Mouse (Mus musculus) MEL (cell line): Measurements from ENCODE around the gene Lmx1a. TPM values are rescaled to one million over a fixed set of nuclear protein-coding genes. Genes with fewer than 3 reads are reported as not detected.

Source experiments
- DNase-seq: peaks from one replicate; pipeline ENCODE4 v3.0.0; 2011; ENCODE audit warnings: low read depth, low spot score
- H3K27ac ChIP-seq: 2 replicates; pipeline ENCODE4 v1.5.1; 2012; ENCODE audit warnings: low read depth, mild to moderate bottlenecking, control low read depth, low read length, moderate library complexity; ENCODE audit not compliant: control insufficient read depth
- H3K27me3 ChIP-seq, 2 experiments: fragments of 150-350 bp in 1 of 2; sonication (generic) in 1 of 2; 2 replicates each; pipeline ENCODE4 v1.6.1; 2012; ENCODE audit warnings: low read length in 2 of 2, mild to moderate bottlenecking in 2 of 2, improper control_type of control experiment in 1 of 2, moderate library complexity in 1 of 2; ENCODE audit not compliant: insufficient read depth in 2 of 2, control insufficient read depth in 1 of 2
- H3K36me3 ChIP-seq, 2 experiments: 2 replicates each; pipeline ENCODE4 v1.6.1; 2012 to 2014; ENCODE audit warnings: low read length in 2 of 2, improper control_type of control experiment in 1 of 2, inconsistent platforms in 1 of 2, mild to moderate bottlenecking in 1 of 2; ENCODE audit not compliant: insufficient read depth in 2 of 2, control insufficient read depth in 1 of 2
- H3K4me1 ChIP-seq, 2 experiments: fragments of 150-350 bp in 1 of 2; sonication (generic) in 1 of 2; 2 replicates each; pipeline ENCODE4 v1.6.1; 2012; ENCODE audit warnings: low read length in 2 of 2, improper control_type of control experiment in 1 of 2, mild to moderate bottlenecking in 1 of 2; ENCODE audit not compliant: insufficient read depth in 2 of 2, control insufficient read depth in 1 of 2
- H3K4me3 ChIP-seq, 2 experiments: fragments of 150-350 bp in 1 of 2; sonication (generic) in 1 of 2; 2 replicates each; pipeline ENCODE4 v1.5.1; 2012; ENCODE audit warnings: low read depth in 2 of 2, low read length in 2 of 2, mild to moderate bottlenecking in 2 of 2, moderate library complexity in 2 of 2, control low read depth in 1 of 2, improper control_type of control experiment in 1 of 2; ENCODE audit not compliant: control insufficient read depth in 1 of 2, insufficient read depth in 1 of 2
- H3K79me2 ChIP-seq: 2 replicates; pipeline ENCODE4 v1.6.1; 2012; ENCODE audit warnings: mild to moderate bottlenecking, low read length, moderate library complexity; ENCODE audit not compliant: control insufficient read depth, poor library complexity, insufficient read depth
- H3K9ac ChIP-seq: 2 replicates; pipeline ENCODE4 v1.6.1; 2012; ENCODE audit warnings: low read depth, mild to moderate bottlenecking, control low read depth, low read length, moderate library complexity; ENCODE audit not compliant: control insufficient read depth, poor library complexity, severe bottlenecking
- H3K9me3 ChIP-seq: fragments of 150-350 bp; sonication (generic); replicated peaks from 2 replicates; pipeline ENCODE4 v1.6.1; 2012; ENCODE audit warnings: mild to moderate bottlenecking, low read length, improper control_type of control experiment, moderate library complexity; ENCODE audit not compliant: insufficient read depth
- BHLHE40 ChIP-seq: IDR thresholded peaks from 2 replicates; pipeline ENCODE4 v1.6.1; 2012; ENCODE audit warnings: low read depth, mild to moderate bottlenecking, inconsistent platforms, low read length, improper control_type of control experiment, borderline replicate concordance
- CHD2 ChIP-seq: IDR thresholded peaks from 2 replicates; pipeline ENCODE4 v1.6.1; 2011; ENCODE audit warnings: low read length, improper control_type of control experiment
- CTCF ChIP-seq, 3 experiments: IDR thresholded peaks in 2 of 3; conservative IDR thresholded peaks in 1 of 3; 2 replicates each; pipeline ENCODE4 v1.5.1; 2011 to 2012; ENCODE audit warnings: low read length in 3 of 3, low read depth in 2 of 3, mild to moderate bottlenecking in 2 of 3, improper control_type of control experiment in 1 of 3, inconsistent platforms in 1 of 3, mixed read lengths in 1 of 3, moderate library complexity in 1 of 3; ENCODE audit not compliant: control insufficient read depth in 1 of 3, insufficient read depth in 1 of 3, poor library complexity in 1 of 3, severe bottlenecking in 1 of 3
- ELF1 ChIP-seq: IDR thresholded peaks from 2 replicates; pipeline ENCODE4 v1.6.1; 2014; ENCODE audit warnings: low read depth, mild to moderate bottlenecking, inconsistent platforms, low read length, improper control_type of control experiment, moderate library complexity
- ETS1 ChIP-seq: IDR thresholded peaks from 2 replicates; pipeline ENCODE4 v1.6.1; 2012; ENCODE audit warnings: low read depth, mild to moderate bottlenecking, inconsistent platforms, low read length, improper control_type of control experiment, moderate library complexity
- GATA1 ChIP-seq: IDR thresholded peaks from 2 replicates; pipeline ENCODE4 v1.6.1; 2011; ENCODE audit warnings: low read depth, low read length, improper control_type of control experiment
- MAX ChIP-seq: IDR thresholded peaks from 2 replicates; pipeline ENCODE4 v1.6.1; 2011; ENCODE audit warnings: low read length, improper control_type of control experiment
- MAZ ChIP-seq: IDR thresholded peaks from 2 replicates; pipeline ENCODE4 v1.6.1; 2012; ENCODE audit warnings: low read depth, mild to moderate bottlenecking, inconsistent platforms, low read length, improper control_type of control experiment
- MXI1 ChIP-seq: IDR thresholded peaks from 2 replicates; pipeline ENCODE4 v1.6.1; 2011; ENCODE audit warnings: mild to moderate bottlenecking, low read depth, low read length, improper control_type of control experiment
- MYB ChIP-seq: IDR thresholded peaks from 2 replicates; pipeline ENCODE4 v1.6.1; 2011; ENCODE audit warnings: mild to moderate bottlenecking, low read depth, low read length, improper control_type of control experiment
- NELFE ChIP-seq: IDR thresholded peaks from 2 replicates; pipeline ENCODE4 v1.6.1; 2011; ENCODE audit warnings: low read depth, low read length, improper control_type of control experiment
- NRF1 ChIP-seq: IDR thresholded peaks from 2 replicates; pipeline ENCODE4 v1.6.1; 2014; ENCODE audit warnings: low read depth, mild to moderate bottlenecking, inconsistent platforms, low read length, improper control_type of control experiment, moderate library complexity; ENCODE audit not compliant: poor library complexity, insufficient read depth, severe bottlenecking
- RAD21 ChIP-seq: IDR thresholded peaks from 2 replicates; pipeline ENCODE4 v1.6.1; 2011; ENCODE audit warnings: mild to moderate bottlenecking, low read depth, low read length, improper control_type of control experiment
- TAL1 ChIP-seq: IDR thresholded peaks from 2 replicates; pipeline ENCODE4 v1.6.1; 2012; ENCODE audit warnings: mild to moderate bottlenecking, inconsistent platforms, low read length, moderate library complexity, mixed read lengths
- TBP ChIP-seq: IDR thresholded peaks from 2 replicates; pipeline ENCODE4 v1.8.0; 2011; ENCODE audit warnings: low read depth, low read length, improper control_type of control experiment
- TCF12 ChIP-seq: IDR thresholded peaks from 2 replicates; pipeline ENCODE4 v1.6.1; 2014; ENCODE audit warnings: low read depth, mild to moderate bottlenecking, inconsistent platforms, low read length, improper control_type of control experiment, moderate library complexity
- USF1 ChIP-seq: IDR thresholded peaks from 2 replicates; pipeline ENCODE4 v1.6.1; 2014; ENCODE audit warnings: low read depth, mild to moderate bottlenecking, inconsistent platforms, low read length, improper control_type of control experiment, moderate library complexity
- USF2 ChIP-seq, 2 experiments: IDR thresholded peaks; 2 replicates each; pipeline ENCODE4 v1.6.1; 2011 to 2012; ENCODE audit warnings: improper control_type of control experiment in 2 of 2, low read length in 2 of 2, borderline replicate concordance in 1 of 2, inconsistent platforms in 1 of 2, low read depth in 1 of 2, mild to moderate bottlenecking in 1 of 2; ENCODE audit not compliant: insufficient read depth in 1 of 2
- ZC3H11A ChIP-seq: IDR thresholded peaks from 2 replicates; pipeline ENCODE4 v1.6.1; 2012; ENCODE audit warnings: low read depth, mild to moderate bottlenecking, inconsistent platforms, low read length, improper control_type of control experiment
- ZKSCAN1 ChIP-seq: IDR thresholded peaks from 2 replicates; pipeline ENCODE4 v1.6.1; 2012; ENCODE audit warnings: low read depth, mild to moderate bottlenecking, inconsistent platforms, low read length, improper control_type of control experiment, moderate library complexity
- polyA plus RNA-seq, 2 experiments: library from polyadenylated mRNA; stranded (reverse) in 1 of 2; unstranded in 1 of 2; fragments of >175 nt in 1 of 2; fragments of >200 nt in 1 of 2; gene quantifications; 2 replicates each; pipeline versions ENCODE4 v1.2.1 to v1.2.4; 2012; ENCODE audit warnings: low replicate concordance in 2 of 2, low read depth in 1 of 2; ENCODE audit not compliant: insufficient read length in 2 of 2, insufficient read depth in 1 of 2, missing spikeins in 1 of 2
- total RNA-seq: library from RNA; depleted of rRNA; stranded (reverse); fragments of 300-350 nt; gene quantifications from 2 replicates; pipeline ENCODE4 v1.2.3, GENCODE M21; 2012

Gene Lmx1a
- total and polyA plus RNA-seq, 3 experiments, result not detected

- no peaks in the 10 kb centered on the region for H3K79me2 ChIP-seq
- H3K9ac ChIP-seq, result no peak overlapping the region
- H3K27ac ChIP-seq, result no peak overlapping the region
- H3K4me1 ChIP-seq, result no peaks in the 10 kb centered on the region
- DNase-seq, result no peak
- H3K36me3 ChIP-seq, result no peaks in the 10 kb centered on the region
- no peaks in the 10 kb centered on the region for H3K27me3 ChIP-seq
- no peak overlapping the region for H3K4me3 ChIP-seq
- TF ChIP-seq CHD2 (no peak), USF1 (no peak), RAD21 (no peak)
- no peaks in the 10 kb centered on the region for H3K9me3 ChIP-seq
Measured at GRCm38 (mm10) chr1:167693499-167694240, 4.6 kb downstream of the Lmx1a start.

- H3K4me3 ChIP-seq, result no peak overlapping the region
- H3K4me1 ChIP-seq, result no peaks in the 10 kb centered on the region
- H3K36me3 ChIP-seq, result no peaks in the 10 kb centered on the region
- H3K27ac ChIP-seq, result no peak overlapping the region
- no peak overlapping the region for H3K9ac ChIP-seq
- no peaks in the 10 kb centered on the region for H3K27me3 ChIP-seq
- TF ChIP-seq TBP, result no peak
- TF ChIP-seq CTCF (IDR thresholded peaks at IDR 0.05 in 2 of 3, conservative IDR thresholded peaks at IDR 0.05 in 1 of 3; ENCODE audit: control insufficient read depth in 1 of 3, insufficient read depth in 1 of 3, low read depth in 2 of 3, low read length in 3 of 3, poor library complexity in 1 of 3, severe bottlenecking in 1 of 3), result no peak
- TF ChIP-seq MYB, result no peak
- TF ChIP-seq USF1, result no peak
- no peak for TF ChIP-seq MAX
- TF ChIP-seq RAD21, result no peak
- TF ChIP-seq NELFE, result no peak
- TF ChIP-seq MAZ, result no peak
- TF ChIP-seq ETS1, result no peak
- TF ChIP-seq TAL1, result no peak
- no peak for TF ChIP-seq NRF1
- no peak for TF ChIP-seq ZC3H11A
- TF ChIP-seq CHD2, result no peak
- no peak for TF ChIP-seq BHLHE40
- TF ChIP-seq USF2 (IDR thresholded peaks at IDR 0.05; ENCODE audit: borderline replicate concordance in 1 of 2, insufficient read depth in 1 of 2, low read depth in 1 of 2, low read length in 2 of 2), result no peak
- TF ChIP-seq TCF12, result no peak
- no peak for TF ChIP-seq ZKSCAN1
- no peak for TF ChIP-seq MXI1
- no peak for TF ChIP-seq ELF1
- TF ChIP-seq GATA1, result no peak
- DNase-seq, result no peak
- H3K79me2 ChIP-seq, result no peaks in the 10 kb centered on the region
- no peaks in the 10 kb centered on the region for H3K9me3 ChIP-seq
Measured at GRCm38 (mm10) chr1:167694731-167695130, 5.7 kb downstream of the Lmx1a start.
